Mouse (Mus musculus): ENCODE measurements around the gene Abcd3. TPM values are rescaled to one million over a fixed set of nuclear protein-coding genes. Genes with fewer than 3 reads are reported as not detected.
"Not testable (repeated sequence)": the region's sequence is repeated elsewhere in the genome, so short reads cannot be mapped to it uniquely, and the experiment has no call there.

Abcd3 gene
- polyA plus RNA-seq, 1 experiment from 2014 or later: 70.8 TPM

GRCm38 (mm10) chr3:121766818-121767217 lies 48.3 kb downstream of the Abcd3 start:
- WGBS: 87% methylated on average over 5 of the region's 5 CpGs

GRCm38 (mm10) chr3:121766048-121766447 lies 49.1 kb downstream of the Abcd3 start:
- H3K27me3 ChIP-seq (ENCODE audit: control insufficient read depth, insufficient read depth, low read length): no peaks in the 10 kb centered on the region
- H3K9ac ChIP-seq (ENCODE audit: low read depth, low read length): no peak overlapping the region
- H3K4me2 ChIP-seq (replicated peaks; ENCODE audit: low read depth, low read length): no peak overlapping the region
- no peak overlapping the region for H3K4me3 ChIP-seq (ENCODE audit: low read length)
- H3K36me3 ChIP-seq (ENCODE audit: control insufficient read depth, insufficient read depth, low read length): peaks cover 58% of the 10 kb centered on the region
- H3K27ac ChIP-seq (ENCODE audit: low read depth, low read length): no peak overlapping the region
- H3K9me3 ChIP-seq (ENCODE audit: control insufficient read depth, low read length): no peaks in the 10 kb centered on the region
- H3K4me1 ChIP-seq (ENCODE audit: control insufficient read depth, insufficient read depth, low read length): no peaks in the 10 kb centered on the region
- no peak for ATAC-seq (ENCODE audit: low FRiP score, low TSS enrichment)

More at GRCm38 (mm10) chr3:121766818-121767217, 48.3 kb downstream of the Abcd3 start:
- peaks cover 63% of the 10 kb centered on the region for H3K36me3 ChIP-seq (ENCODE audit: control insufficient read depth, insufficient read depth, low read length)
- no peak overlapping the region for H3K9ac ChIP-seq (ENCODE audit: low read depth, low read length)
- no peak overlapping the region for H3K27ac ChIP-seq (ENCODE audit: low read depth, low read length)
- H3K27me3 ChIP-seq (ENCODE audit: control insufficient read depth, insufficient read depth, low read length): no peaks in the 10 kb centered on the region
- no peak overlapping the region for H3K4me2 ChIP-seq (replicated peaks; ENCODE audit: low read depth, low read length)
- no peaks in the 10 kb centered on the region for H3K4me1 ChIP-seq (ENCODE audit: control insufficient read depth, insufficient read depth, low read length)
- no peaks in the 10 kb centered on the region for H3K9me3 ChIP-seq (ENCODE audit: control insufficient read depth, low read length)
- no peak for ATAC-seq (ENCODE audit: low FRiP score, low TSS enrichment)
- no peak overlapping the region for H3K4me3 ChIP-seq (ENCODE audit: low read length)

GRCm38 (mm10) chr3:121762056-121762852 lies 52.8 kb downstream of the Abcd3 start:
- H3K27me3 ChIP-seq (ENCODE audit: control insufficient read depth, insufficient read depth, low read length): no peaks in the 10 kb centered on the region
- H3K36me3 ChIP-seq (ENCODE audit: control insufficient read depth, insufficient read depth, low read length): peaks cover 31% of the 10 kb centered on the region
- no peak overlapping the region for H3K4me3 ChIP-seq (ENCODE audit: low read length)
- WGBS: 66% methylated on average over 4 of the region's 4 CpGs
- ATAC-seq (ENCODE audit: low FRiP score, low TSS enrichment): peak; percentile 83
- H3K27ac ChIP-seq (ENCODE audit: low read depth, low read length): no peak overlapping the region
- H3K9ac ChIP-seq (ENCODE audit: low read depth, low read length): no peak overlapping the region
- no peak overlapping the region for H3K4me2 ChIP-seq (replicated peaks; ENCODE audit: low read depth, low read length)
- no peaks in the 10 kb centered on the region for H3K4me1 ChIP-seq (ENCODE audit: control insufficient read depth, insufficient read depth, low read length)
- no peaks in the 10 kb centered on the region for H3K9me3 ChIP-seq (ENCODE audit: control insufficient read depth, low read length)

GRCm38 (mm10) chr3:121758373-121758772 lies 56.7 kb downstream of the Abcd3 start:
- peaks cover 6% of the 10 kb centered on the region; the same call in 1 of the 2 replicates for H3K36me3 ChIP-seq (ENCODE audit: control insufficient read depth, insufficient read depth, low read length)
- 57% methylated on average over 7 of the region's 7 CpGs for WGBS
- no peak for ATAC-seq (ENCODE audit: low FRiP score, low TSS enrichment)
- no peak overlapping the region for H3K4me3 ChIP-seq (ENCODE audit: low read length)
- H3K4me2 ChIP-seq (replicated peaks; ENCODE audit: low read depth, low read length): no peak overlapping the region
- no peaks in the 10 kb centered on the region for H3K9me3 ChIP-seq (ENCODE audit: control insufficient read depth, low read length)
- H3K27ac ChIP-seq (ENCODE audit: low read depth, low read length): no peak overlapping the region
- no peaks in the 10 kb centered on the region for H3K27me3 ChIP-seq (ENCODE audit: control insufficient read depth, insufficient read depth, low read length)
- no peak overlapping the region for H3K9ac ChIP-seq (ENCODE audit: low read depth, low read length)
- no peaks in the 10 kb centered on the region for H3K4me1 ChIP-seq (ENCODE audit: control insufficient read depth, insufficient read depth, low read length)

- Histone ChIP-seq H3K27ac (ENCODE audit: low read depth, low read length) (no peak overlapping the region), H3K4me2 (replicated peaks; ENCODE audit: low read depth, low read length) (no peak overlapping the region), H3K4me1 (ENCODE audit: control insufficient read depth, insufficient read depth, low read length) (no peaks in the 10 kb centered on the region), H3K36me3 (ENCODE audit: control insufficient read depth, insufficient read depth, low read length) (peaks cover 4% of the 10 kb centered on the region; the same call in 1 of the 2 replicates), H3K4me3 (ENCODE audit: low read length) (no peak overlapping the region), H3K9me3 (ENCODE audit: control insufficient read depth, low read length) (no peaks in the 10 kb centered on the region), H3K27me3 (ENCODE audit: control insufficient read depth, insufficient read depth, low read length) (no peaks in the 10 kb centered on the region), H3K9ac (ENCODE audit: low read depth, low read length) (no peak overlapping the region)
- no peak for ATAC-seq (ENCODE audit: low FRiP score, low TSS enrichment)
- 30% methylated on average over 3 of the region's 3 CpGs for WGBS
Observed at GRCm38 (mm10) chr3:121755152-121755551, 60.0 kb downstream of the Abcd3 start.

GRCm38 (mm10) chr3:121754319-121755090 lies 60.6 kb downstream of the Abcd3 start:
- ATAC-seq (ENCODE audit: low FRiP score, low TSS enrichment); H3K4me3 ChIP-seq (ENCODE audit: low read length); H3K4me2 ChIP-seq (replicated peaks; ENCODE audit: low read depth, low read length); H3K9me3 ChIP-seq (ENCODE audit: control insufficient read depth, low read length); H3K4me1 ChIP-seq (ENCODE audit: control insufficient read depth, insufficient read depth, low read length); H3K36me3 ChIP-seq (ENCODE audit: control insufficient read depth, insufficient read depth, low read length); H3K9ac ChIP-seq (ENCODE audit: low read depth, low read length); H3K27me3 ChIP-seq (ENCODE audit: control insufficient read depth, insufficient read depth, low read length); H3K27ac ChIP-seq (ENCODE audit: low read depth, low read length): not testable (repeated sequence)
- 61% methylated on average over 10 of the region's 10 CpGs for WGBS

GRCm38 (mm10) chr3:121741186-121741848 lies 73.8 kb downstream of the Abcd3 start:
- H3K27ac ChIP-seq (ENCODE audit: low read depth, low read length); ATAC-seq (ENCODE audit: low FRiP score, low TSS enrichment); H3K4me3 ChIP-seq (ENCODE audit: low read length); H3K9ac ChIP-seq (ENCODE audit: low read depth, low read length); H3K27me3 ChIP-seq (ENCODE audit: control insufficient read depth, insufficient read depth, low read length); H3K9me3 ChIP-seq (ENCODE audit: control insufficient read depth, low read length); H3K4me2 ChIP-seq (replicated peaks; ENCODE audit: low read depth, low read length); H3K4me1 ChIP-seq (ENCODE audit: control insufficient read depth, insufficient read depth, low read length); H3K36me3 ChIP-seq (ENCODE audit: control insufficient read depth, insufficient read depth, low read length): not testable (repeated sequence)
- 85% methylated on average over 4 of the region's 4 CpGs for WGBS

- no peak for ATAC-seq (ENCODE audit: low FRiP score, low TSS enrichment)
- Histone ChIP-seq H3K4me1 (ENCODE audit: control insufficient read depth, insufficient read depth, low read length) (peaks cover 11% of the 10 kb centered on the region), H3K9ac (ENCODE audit: low read depth, low read length) (no peak overlapping the region), H3K36me3 (ENCODE audit: control insufficient read depth, insufficient read depth, low read length) (no peaks in the 10 kb centered on the region), H3K4me2 (replicated peaks; ENCODE audit: low read depth, low read length) (no peak overlapping the region), H3K4me3 (ENCODE audit: low read length) (no peak overlapping the region), H3K27me3 (ENCODE audit: control insufficient read depth, insufficient read depth, low read length) (no peaks in the 10 kb centered on the region), H3K27ac (ENCODE audit: low read depth, low read length) (peak overlapping the region; percentile 62; the same call in 1 of the 2 replicates), H3K9me3 (ENCODE audit: control insufficient read depth, low read length) (no peaks in the 10 kb centered on the region)
- WGBS: 25% methylated on average over 17 of the region's 17 CpGs
Observed at GRCm38 (mm10) chr3:121739489-121740213, 75.5 kb downstream of the Abcd3 start.
